Comparison of ENCODE assay signal across 18 mouse cellular contexts in the genomic region with DNA sequence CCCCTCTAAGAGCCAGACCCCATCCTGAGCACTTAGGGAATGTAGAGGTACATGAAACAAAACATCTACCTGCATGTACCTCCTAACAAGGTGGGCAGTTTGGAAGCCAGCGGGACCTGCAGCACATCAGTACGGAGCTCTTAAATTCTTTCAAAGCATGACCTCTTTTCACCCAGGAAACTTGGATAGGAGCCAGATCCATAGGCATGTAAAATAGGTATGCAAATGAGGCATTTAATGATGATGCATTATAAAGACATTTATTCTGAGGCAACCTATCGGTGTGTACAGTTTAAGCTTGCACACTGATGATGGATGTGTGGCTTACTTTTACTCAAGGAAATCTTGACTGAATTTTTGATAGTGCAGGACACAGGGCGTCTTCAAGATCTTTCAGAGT. TPM values are rescaled to one million over a fixed set of nuclear protein-coding genes. Genes with fewer than 3 reads are reported as not detected.
"Had no signal": no experiment of that assay in that cellular context is flagged by ENCODE, and none has a peak within 500 bp of the region (broad histone marks: within the 10 kb centered on the region; RNA-seq: fewer than 3 reads in every experiment).

No protein-coding gene starts in this region.

- H3K27ac ChIP-seq: neural tube, embryonic 13.5 days; neural tube, embryonic 15.5 days; stomach, embryonic 15.5 days; stomach, postnatal 0 days had no signal

- H3K9me3 ChIP-seq: neural tube, embryonic 13.5 days; neural tube, embryonic 15.5 days; stomach, embryonic 15.5 days had no signal

- H3K27me3 ChIP-seq: neural tube, embryonic 13.5 days; stomach, embryonic 15.5 days had no signal

- H3K9ac ChIP-seq: neural tube, embryonic 13.5 days; neural tube, embryonic 15.5 days; stomach, embryonic 15.5 days had no signal

- H3K4me3 ChIP-seq: neural tube, embryonic 13.5 days; neural tube, embryonic 15.5 days; stomach, embryonic 15.5 days had no signal

- H3K36me3 ChIP-seq: neural tube, embryonic 13.5 days; neural tube, embryonic 15.5 days; stomach, embryonic 15.5 days had no signal

- DNase-seq: retina, postnatal 1 day; right cerebral cortex, adult 18-20 months; right cerebral cortex, postnatal 14 days; right cerebral cortex, postnatal 25 days; right cerebral cortex, postnatal 4 days; spleen, adult 18-20 months; thymus, adult 18-20 months; thymus, adult 2 months; thymus, postnatal 14 days; thymus, postnatal 25 days; thymus, postnatal 36 days; thymus, postnatal 4 days had no signal

- H3K4me2 ChIP-seq: neural tube, embryonic 13.5 days; neural tube, embryonic 15.5 days; stomach, embryonic 15.5 days had no signal

RNA-seq across cellular contexts. Expression of a gene that starts 22.6 kb away (rescaled TPM):
- total RNA-seq: neutrophil, adult 5-6 weeks had no signal
- polyA plus RNA-seq: stomach, embryonic 14.5 days had no signal

RNA-seq across cellular contexts. Expression of a gene that starts 27.2 kb away (rescaled TPM):
- total RNA-seq: neutrophil, adult 5-6 weeks had no signal
